Mouse (Mus musculus) heart, embryonic 16.5 days (tissue): ENCODE measurements around the gene Gch1. TPM values are rescaled to one million over a fixed set of nuclear protein-coding genes. Genes with fewer than 3 reads are reported as not detected.
A peak's percentile ranks its signal among the peaks of the same experiment; 100 is the strongest.

Experiments
- ATAC-seq: fragments of 200-750 bp; cut with Nextera tagmentation; replicated peaks from 2 replicates; pipeline ENCODE4 v1.8.0; 2017; ENCODE audit warnings: moderate number of reproducible peaks; ENCODE audit not compliant: insufficient read depth, low FRiP score; ENCODE audit errors: extremely low read depth
- H3K27ac ChIP-seq: fragments of 300-500 bp; sonication (generic); 2 replicates; pipeline ENCODE4 v1.5.1; 2014; ENCODE audit warnings: mild to moderate bottlenecking, low read length, control low read depth, moderate library complexity
- H3K27me3 ChIP-seq: fragments of 300-500 bp; sonication (generic); 2 replicates; pipeline ENCODE4 v1.6.1; 2014; ENCODE audit warnings: low read length, mixed read lengths; ENCODE audit not compliant: control insufficient read depth, insufficient read depth
- H3K36me3 ChIP-seq: fragments of 300-500 bp; sonication (generic); 2 replicates; pipeline ENCODE4 v1.6.1; 2014; ENCODE audit not compliant: control insufficient read depth, insufficient read depth
- H3K4me1 ChIP-seq: fragments of 300-500 bp; sonication (generic); 2 replicates; pipeline ENCODE4 v1.6.1; 2014; ENCODE audit warnings: low read length, mixed read lengths; ENCODE audit not compliant: control insufficient read depth, insufficient read depth
- H3K4me2 ChIP-seq: fragments of 300-500 bp; sonication (generic); 2 replicates; pipeline ENCODE4 v1.6.1; 2014; ENCODE audit warnings: low read depth, mild to moderate bottlenecking, control low read depth, low read length
- H3K4me3 ChIP-seq: fragments of 300-500 bp; sonication (generic); 2 replicates; pipeline ENCODE4 v1.5.1; 2014; ENCODE audit warnings: mild to moderate bottlenecking, control low read depth, low read length
- H3K9ac ChIP-seq: fragments of 300-500 bp; sonication (generic); 2 replicates; pipeline ENCODE4 v1.6.1; 2014; ENCODE audit warnings: low read length, control low read depth
- H3K9me3 ChIP-seq: fragments of 300-500 bp; sonication (generic); replicated peaks from 2 replicates; pipeline ENCODE4 v1.6.1; 2016; ENCODE audit warnings: low read length; ENCODE audit not compliant: control insufficient read depth
- WGBS: fragments of 180-500 bp; shearing (Covaris S2); extraction: QIAGEN DNeasy Blood & Tissue Kit; methylation state at CpG from one replicate; pipeline ENCODE4 v1.1.7; 2014; 5-methylcytosine and 5-hydroxymethylcytosine counted together
- polyA plus RNA-seq: library from polyadenylated mRNA; unstranded; fragments of >200 nt; fragmentation: Nextera tagmentation; extraction: Ambion mirVana; gene quantifications from 2 replicates; pipeline ENCODE4 v1.2.1, GENCODE M21; 2015

Gene Gch1
- polyA plus RNA-seq, 1 experiment from 2014 or later: 7.0 TPM

- no peak overlapping the region for H3K4me2 ChIP-seq
- H3K36me3 ChIP-seq: no peaks in the 10 kb centered on the region
- H3K27ac ChIP-seq: no peak overlapping the region
- H3K9me3 ChIP-seq: no peaks in the 10 kb centered on the region
- no peak overlapping the region for H3K4me3 ChIP-seq
- no peak for ATAC-seq
- no peak overlapping the region for H3K9ac ChIP-seq
- no peaks in the 10 kb centered on the region for H3K27me3 ChIP-seq
- H3K4me1 ChIP-seq: peaks cover 6% of the 10 kb centered on the region
- 57% methylated on average over 4 of the region's 4 CpGs for WGBS
These were observed 1.4 kb upstream of the Gch1 start for GRCm38 (mm10) chr14:47190626-47191025.

- Histone ChIP-seq H3K27me3 (no peaks in the 10 kb centered on the region), H3K4me3 (peak overlapping the region; percentile 85), H3K4me2 (peak overlapping the region; percentile 97), H3K9me3 (no peaks in the 10 kb centered on the region), H3K27ac (0 out of 2 replicates have a peak overlapping the region, but pooled peaks have one; percentile 8), H3K9ac (peak overlapping the region; percentile 85), H3K4me1 (peaks cover 6% of the 10 kb centered on the region), H3K36me3 (no peaks in the 10 kb centered on the region)
- WGBS: 16% methylated on average over 8 of the region's 8 CpGs
- no peak; the same call in 1 of the 2 replicates for ATAC-seq
These were observed 382 bp upstream of the Gch1 start for GRCm38 (mm10) chr14:47189635-47189955.

GRCm38 (mm10) chr14:47188475-47188847 lies 752 bp downstream of the Gch1 start:
- H3K9me3 ChIP-seq: no peaks in the 10 kb centered on the region
- no peak for ATAC-seq
- peaks cover 6% of the 10 kb centered on the region for H3K4me1 ChIP-seq
- peak overlapping the region; percentile 97 for H3K4me2 ChIP-seq
- peak overlapping the region; percentile 85 for H3K4me3 ChIP-seq
- H3K9ac ChIP-seq: peak overlapping the region; percentile 85
- H3K27me3 ChIP-seq: no peaks in the 10 kb centered on the region
- H3K36me3 ChIP-seq: no peaks in the 10 kb centered on the region
- H3K27ac ChIP-seq: no peak overlapping the region; the same call in 1 of the 2 replicates
- WGBS: 2% methylated on average over 16 of the region's 16 CpGs

GRCm38 (mm10) chr14:47187666-47188360 lies 1.4 kb downstream of the Gch1 start:
- no peaks in the 10 kb centered on the region for H3K27me3 ChIP-seq
- H3K4me1 ChIP-seq: peaks cover 6% of the 10 kb centered on the region
- H3K4me2 ChIP-seq: peak overlapping the region; percentile 97
- no peaks in the 10 kb centered on the region for H3K9me3 ChIP-seq
- ATAC-seq: no peak
- H3K36me3 ChIP-seq: no peaks in the 10 kb centered on the region
- H3K4me3 ChIP-seq: peak overlapping the region; percentile 85
- WGBS: 44% methylated on average over 12 of the region's 12 CpGs
- peak overlapping the region; percentile 85 for H3K9ac ChIP-seq
- H3K27ac ChIP-seq: peak overlapping the region; percentile 8

- no peak overlapping the region; the same call in 1 of the 2 replicates for H3K4me3 ChIP-seq
- H3K9ac ChIP-seq: no peak overlapping the region
- WGBS: 58% methylated on average over 1 of the region's 1 CpGs
- no peaks in the 10 kb centered on the region for H3K27me3 ChIP-seq
- peak overlapping the region; percentile 97; the same call in 1 of the 2 replicates for H3K4me2 ChIP-seq
- no peak overlapping the region for H3K27ac ChIP-seq
- H3K4me1 ChIP-seq: peaks cover 6% of the 10 kb centered on the region
- no peak for ATAC-seq
- no peaks in the 10 kb centered on the region for H3K36me3 ChIP-seq
- no peaks in the 10 kb centered on the region; the same call in 1 of the 2 replicates for H3K9me3 ChIP-seq
These were observed 2.0 kb downstream of the Gch1 start for GRCm38 (mm10) chr14:47187261-47187660.

GRCm38 (mm10) chr14:47186561-47186960 lies 2.7 kb downstream of the Gch1 start:
- no peak overlapping the region for H3K27ac ChIP-seq
- no peak for ATAC-seq
- no peaks in the 10 kb centered on the region; the same call in 1 of the 2 replicates for H3K9me3 ChIP-seq
- H3K4me3 ChIP-seq: no peak overlapping the region
- no peak overlapping the region for H3K9ac ChIP-seq
- H3K4me2 ChIP-seq: no peak overlapping the region
- peaks cover 12% of the 10 kb centered on the region for H3K4me1 ChIP-seq
- no peaks in the 10 kb centered on the region for H3K36me3 ChIP-seq
- H3K27me3 ChIP-seq: no peaks in the 10 kb centered on the region
- WGBS: 79% methylated on average over 2 of the region's 2 CpGs

- WGBS: 43% methylated on average over 11 of the region's 11 CpGs
- Histone ChIP-seq H3K4me3 (no peak overlapping the region), H3K36me3 (no peaks in the 10 kb centered on the region), H3K9me3 (no peaks in the 10 kb centered on the region; the same call in 1 of the 2 replicates), H3K9ac (no peak overlapping the region), H3K4me2 (no peak overlapping the region), H3K4me1 (peaks cover 12% of the 10 kb centered on the region), H3K27ac (no peak overlapping the region), H3K27me3 (no peaks in the 10 kb centered on the region)
- no peak for ATAC-seq
These were observed 7.5 kb downstream of the Gch1 start for GRCm38 (mm10) chr14:47181497-47182290.

GRCm38 (mm10) chr14:47178851-47179250 lies 10.4 kb downstream of the Gch1 start:
- Histone ChIP-seq H3K4me1 (peaks cover 12% of the 10 kb centered on the region), H3K36me3 (no peaks in the 10 kb centered on the region), H3K4me2 (no peak overlapping the region), H3K4me3 (no peak overlapping the region), H3K9ac (no peak overlapping the region), H3K27me3 (no peaks in the 10 kb centered on the region), H3K27ac (no peak overlapping the region), H3K9me3 (no peaks in the 10 kb centered on the region; the same call in 1 of the 2 replicates)
- WGBS: 89% methylated on average over 5 of the region's 5 CpGs
- no peak for ATAC-seq
